Mouse (Mus musculus) testis, adult 2 months (tissue): ENCODE results near the gene Slc4a1.

Source experiments
- CTCF ChIP-seq: fragments of 200-500 bp; IDR thresholded peaks from 2 replicates; pipeline ENCODE4 v1.5.1; 2012; ENCODE audit warnings: low read depth, mild to moderate bottlenecking, inconsistent platforms, low read length, moderate library complexity; ENCODE audit not compliant: control insufficient read depth, insufficient read depth, insufficient replicate concordance
- POLR2A ChIP-seq: fragments of 200-500 bp; IDR thresholded peaks from 2 replicates; pipeline ENCODE4 v1.6.1; 2012; ENCODE audit warnings: low read depth, mild to moderate bottlenecking, inconsistent platforms, low read length, moderate library complexity; ENCODE audit not compliant: control insufficient read depth

DNA sequence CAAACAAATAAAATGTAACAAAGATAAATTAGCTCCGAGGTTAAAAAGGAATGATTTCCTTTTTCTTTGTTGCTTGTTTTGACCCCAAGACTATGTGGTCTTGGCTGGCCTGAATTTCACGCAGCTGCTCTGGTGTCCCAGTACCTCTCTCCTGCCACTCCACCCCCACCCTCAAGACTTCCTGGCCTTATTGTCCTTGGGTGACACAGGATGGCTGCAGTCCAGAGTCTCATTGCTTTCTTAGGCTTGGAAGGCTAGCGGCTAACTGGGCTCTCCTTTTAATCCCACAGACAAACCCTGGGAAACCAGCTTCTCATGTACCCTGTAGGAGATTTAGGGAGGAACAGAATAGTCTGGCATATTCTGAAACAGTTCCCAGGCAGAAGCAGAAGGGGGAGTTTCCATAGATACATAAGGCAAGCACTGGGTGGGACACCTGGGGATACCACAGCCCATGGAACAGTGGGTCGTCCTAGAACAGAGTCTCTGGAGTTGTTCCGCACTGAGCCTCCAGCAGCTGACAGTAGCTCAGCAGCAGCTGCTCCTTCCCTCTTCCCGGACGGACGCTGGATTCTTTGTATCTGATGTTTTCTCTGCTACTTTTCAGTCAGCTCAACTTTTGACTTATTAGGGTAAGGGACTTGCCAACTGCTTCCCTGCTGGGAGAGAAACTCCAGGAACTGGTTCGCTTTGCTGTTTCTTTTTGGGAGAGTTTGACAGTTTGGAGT lies 30.9 kb downstream of the Slc4a1 start:
- no peak for TF ChIP-seq CTCF
- TF ChIP-seq POLR2A = no peak
